Mouse (Mus musculus) MEL (cell line): ENCODE data around the gene Rpl11. TPM values are rescaled to one million over a fixed set of nuclear protein-coding genes. Genes with fewer than 3 reads are reported as not detected.

Experiments used
- DNase-seq: peaks from one replicate; pipeline ENCODE4 v3.0.0; 2011; ENCODE audit warnings: low read depth, low spot score
- H3K27ac ChIP-seq: 2 replicates; pipeline ENCODE4 v1.5.1; 2012; ENCODE audit warnings: low read depth, mild to moderate bottlenecking, control low read depth, low read length, moderate library complexity; ENCODE audit not compliant: control insufficient read depth
- H3K27me3 ChIP-seq, 2 experiments: fragments of 150-350 bp in 1 of 2; sonication (generic) in 1 of 2; 2 replicates each; pipeline ENCODE4 v1.6.1; 2012; ENCODE audit warnings: low read length in 2 of 2, mild to moderate bottlenecking in 2 of 2, improper control_type of control experiment in 1 of 2, moderate library complexity in 1 of 2; ENCODE audit not compliant: insufficient read depth in 2 of 2, control insufficient read depth in 1 of 2
- H3K36me3 ChIP-seq, 2 experiments: 2 replicates each; pipeline ENCODE4 v1.6.1; 2012 to 2014; ENCODE audit warnings: low read length in 2 of 2, improper control_type of control experiment in 1 of 2, inconsistent platforms in 1 of 2, mild to moderate bottlenecking in 1 of 2; ENCODE audit not compliant: insufficient read depth in 2 of 2, control insufficient read depth in 1 of 2
- H3K4me1 ChIP-seq, 2 experiments: fragments of 150-350 bp in 1 of 2; sonication (generic) in 1 of 2; 2 replicates each; pipeline ENCODE4 v1.6.1; 2012; ENCODE audit warnings: low read length in 2 of 2, improper control_type of control experiment in 1 of 2, mild to moderate bottlenecking in 1 of 2; ENCODE audit not compliant: insufficient read depth in 2 of 2, control insufficient read depth in 1 of 2
- H3K4me3 ChIP-seq, 2 experiments: fragments of 150-350 bp in 1 of 2; sonication (generic) in 1 of 2; 2 replicates each; pipeline ENCODE4 v1.5.1; 2012; ENCODE audit warnings: low read depth in 2 of 2, low read length in 2 of 2, mild to moderate bottlenecking in 2 of 2, moderate library complexity in 2 of 2, control low read depth in 1 of 2, improper control_type of control experiment in 1 of 2; ENCODE audit not compliant: control insufficient read depth in 1 of 2, insufficient read depth in 1 of 2
- H3K79me2 ChIP-seq: 2 replicates; pipeline ENCODE4 v1.6.1; 2012; ENCODE audit warnings: mild to moderate bottlenecking, low read length, moderate library complexity; ENCODE audit not compliant: control insufficient read depth, poor library complexity, insufficient read depth
- H3K9ac ChIP-seq: 2 replicates; pipeline ENCODE4 v1.6.1; 2012; ENCODE audit warnings: low read depth, mild to moderate bottlenecking, control low read depth, low read length, moderate library complexity; ENCODE audit not compliant: control insufficient read depth, poor library complexity, severe bottlenecking
- H3K9me3 ChIP-seq: fragments of 150-350 bp; sonication (generic); replicated peaks from 2 replicates; pipeline ENCODE4 v1.6.1; 2012; ENCODE audit warnings: mild to moderate bottlenecking, low read length, improper control_type of control experiment, moderate library complexity; ENCODE audit not compliant: insufficient read depth
- BHLHE40 ChIP-seq: IDR thresholded peaks from 2 replicates; pipeline ENCODE4 v1.6.1; 2012; ENCODE audit warnings: low read depth, mild to moderate bottlenecking, inconsistent platforms, low read length, improper control_type of control experiment, borderline replicate concordance
- CHD2 ChIP-seq: IDR thresholded peaks from 2 replicates; pipeline ENCODE4 v1.6.1; 2011; ENCODE audit warnings: low read length, improper control_type of control experiment
- E2F4 ChIP-seq: IDR thresholded peaks from 2 replicates; pipeline ENCODE4 v1.6.1; 2011; ENCODE audit warnings: low read depth, low read length, improper control_type of control experiment, borderline replicate concordance
- EP300 ChIP-seq, 2 experiments: IDR thresholded peaks; 2 replicates each; pipeline ENCODE4 v1.6.1; 2011; ENCODE audit warnings: improper control_type of control experiment in 2 of 2, low read length in 2 of 2, low read depth in 1 of 2, mild to moderate bottlenecking in 1 of 2
- ETS1 ChIP-seq: IDR thresholded peaks from 2 replicates; pipeline ENCODE4 v1.6.1; 2012; ENCODE audit warnings: low read depth, mild to moderate bottlenecking, inconsistent platforms, low read length, improper control_type of control experiment, moderate library complexity
- GABPA ChIP-seq: IDR thresholded peaks from 2 replicates; pipeline ENCODE4 v1.6.1; 2012; ENCODE audit warnings: low read depth, mild to moderate bottlenecking, inconsistent platforms, low read length, improper control_type of control experiment, moderate library complexity
- MAFK ChIP-seq: IDR thresholded peaks from 2 replicates; pipeline ENCODE4 v1.6.1; 2011; ENCODE audit warnings: low read depth, mild to moderate bottlenecking, low read length, improper control_type of control experiment, borderline replicate concordance
- MAZ ChIP-seq: IDR thresholded peaks from 2 replicates; pipeline ENCODE4 v1.6.1; 2012; ENCODE audit warnings: low read depth, mild to moderate bottlenecking, inconsistent platforms, low read length, improper control_type of control experiment
- MXI1 ChIP-seq: IDR thresholded peaks from 2 replicates; pipeline ENCODE4 v1.6.1; 2011; ENCODE audit warnings: mild to moderate bottlenecking, low read depth, low read length, improper control_type of control experiment
- MYB ChIP-seq: IDR thresholded peaks from 2 replicates; pipeline ENCODE4 v1.6.1; 2011; ENCODE audit warnings: mild to moderate bottlenecking, low read depth, low read length, improper control_type of control experiment
- MYC ChIP-seq: IDR thresholded peaks from 2 replicates; pipeline ENCODE4 v1.6.1; 2011; ENCODE audit warnings: low read depth, mild to moderate bottlenecking, low read length, improper control_type of control experiment, moderate library complexity
- POLR2A ChIP-seq, 2 experiments: IDR thresholded peaks; 2 replicates each; pipeline ENCODE4 v1.6.1; 2011 to 2012; ENCODE audit warnings: low read length in 2 of 2, mild to moderate bottlenecking in 2 of 2, control low read depth in 1 of 2, improper control_type of control experiment in 1 of 2, low read depth in 1 of 2, moderate library complexity in 1 of 2; ENCODE audit not compliant: control insufficient read depth in 1 of 2, insufficient read depth in 1 of 2, poor library complexity in 1 of 2
- POLR2AphosphoS2 ChIP-seq: IDR thresholded peaks from 2 replicates; pipeline ENCODE4 v1.6.1; 2011; ENCODE audit warnings: low read length, improper control_type of control experiment
- POLR2AphosphoS5 ChIP-seq: IDR thresholded peaks from 2 replicates; pipeline ENCODE4 v1.6.1; 2012; ENCODE audit warnings: low read depth, borderline replicate concordance, mild to moderate bottlenecking, inconsistent platforms, low read length, moderate library complexity, mixed read lengths
- RAD21 ChIP-seq: IDR thresholded peaks from 2 replicates; pipeline ENCODE4 v1.6.1; 2011; ENCODE audit warnings: mild to moderate bottlenecking, low read depth, low read length, improper control_type of control experiment
- SMC3 ChIP-seq: IDR thresholded peaks from 2 replicates; pipeline ENCODE4 v1.6.1; 2011; ENCODE audit warnings: low read depth, low read length, improper control_type of control experiment
- TAL1 ChIP-seq: IDR thresholded peaks from 2 replicates; pipeline ENCODE4 v1.6.1; 2012; ENCODE audit warnings: mild to moderate bottlenecking, inconsistent platforms, low read length, moderate library complexity, mixed read lengths
- TBP ChIP-seq: IDR thresholded peaks from 2 replicates; pipeline ENCODE4 v1.8.0; 2011; ENCODE audit warnings: low read depth, low read length, improper control_type of control experiment
- UBTF ChIP-seq: IDR thresholded peaks from 2 replicates; pipeline ENCODE4 v1.6.1; 2012; ENCODE audit warnings: low read depth, mild to moderate bottlenecking, inconsistent platforms, low read length, improper control_type of control experiment, moderate library complexity, borderline replicate concordance; ENCODE audit not compliant: insufficient read depth
- USF1 ChIP-seq: IDR thresholded peaks from 2 replicates; pipeline ENCODE4 v1.6.1; 2014; ENCODE audit warnings: low read depth, mild to moderate bottlenecking, inconsistent platforms, low read length, improper control_type of control experiment, moderate library complexity
- ZKSCAN1 ChIP-seq: IDR thresholded peaks from 2 replicates; pipeline ENCODE4 v1.6.1; 2012; ENCODE audit warnings: low read depth, mild to moderate bottlenecking, inconsistent platforms, low read length, improper control_type of control experiment, moderate library complexity
- ZMIZ1 ChIP-seq: IDR thresholded peaks from 2 replicates; pipeline ENCODE4 v1.6.1; 2012; ENCODE audit warnings: low read depth, mild to moderate bottlenecking, inconsistent platforms, low read length, improper control_type of control experiment, moderate library complexity
- ZNF384 ChIP-seq: IDR thresholded peaks from 2 replicates; pipeline ENCODE4 v1.6.1; 2012; ENCODE audit warnings: low read depth, mild to moderate bottlenecking, inconsistent platforms, low read length, improper control_type of control experiment
- polyA plus RNA-seq, 2 experiments: library from polyadenylated mRNA; stranded (reverse) in 1 of 2; unstranded in 1 of 2; fragments of >175 nt in 1 of 2; fragments of >200 nt in 1 of 2; gene quantifications; 2 replicates each; pipeline versions ENCODE4 v1.2.1 to v1.2.4; 2012; ENCODE audit warnings: low replicate concordance in 2 of 2, low read depth in 1 of 2; ENCODE audit not compliant: insufficient read length in 2 of 2, insufficient read depth in 1 of 2, missing spikeins in 1 of 2
- total RNA-seq: library from RNA; depleted of rRNA; stranded (reverse); fragments of 300-350 nt; gene quantifications from 2 replicates; pipeline ENCODE4 v1.2.3, GENCODE M21; 2012

The Rpl11 gene
- total and polyA plus RNA-seq, 3 experiments, result 2,003 to 2,603 TPM; not detected in 1

GRCm38 (mm10) chr4:136048291-136049032 lies 4.8 kb downstream of the Rpl11 start:
- Histone ChIP-seq H3K4me3 (no peak overlapping the region), H3K36me3 (peaks cover 14 to 21% of the 10 kb centered on the region in 2 experiments), H3K4me1 (peaks cover 0 to 16% of the 10 kb centered on the region in 2 experiments; a peak in 2 of 4 replicates)

GRCm38 (mm10) chr4:136047626-136048025 lies 5.6 kb downstream of the Rpl11 start:
- no peak overlapping the region for H3K9ac ChIP-seq
- H3K27me3 ChIP-seq, result no peaks in the 10 kb centered on the region
- H3K79me2 ChIP-seq, result peaks cover 27% of the 10 kb centered on the region
- H3K4me1 ChIP-seq, result peaks cover 0 to 16% of the 10 kb centered on the region in 2 experiments; a peak in 2 of 4 replicates
- peaks cover 14 to 20% of the 10 kb centered on the region in 2 experiments for H3K36me3 ChIP-seq
- no peaks in the 10 kb centered on the region for H3K9me3 ChIP-seq
- no peak overlapping the region for H3K4me3 ChIP-seq
- H3K27ac ChIP-seq, result no peak overlapping the region
- no peak for TF ChIP-seq ETS1
- TF ChIP-seq MAFK, result no peak
- TF ChIP-seq ZKSCAN1, result no peak
- no peak for TF ChIP-seq UBTF
- TF ChIP-seq ZNF384, result peak; percentile 83
- TF ChIP-seq E2F4, result no peak
- TF ChIP-seq TBP, result 0 out of 2 replicates have a peak, but pooled peaks have one; percentile 42
- TF ChIP-seq TAL1, result no peak
- peak; percentile 54 for TF ChIP-seq MYC
- peak; percentile 26; the same call in 1 of the 2 replicates for TF ChIP-seq SMC3
- no peak for TF ChIP-seq GABPA
- TF ChIP-seq BHLHE40, result no peak
- no peak for DNase-seq

More at GRCm38 (mm10) chr4:136048291-136049032, 4.8 kb downstream of the Rpl11 start:
- Histone ChIP-seq H3K79me2 (peaks cover 32% of the 10 kb centered on the region), H3K27me3 (no peaks in the 10 kb centered on the region), H3K27ac (no peak overlapping the region), H3K9me3 (no peaks in the 10 kb centered on the region), H3K9ac (no peak overlapping the region)
- TF ChIP-seq EP300 (IDR thresholded peaks at IDR 0.05; ENCODE audit: low read depth in 1 of 2, low read length in 2 of 2) (no peak), ZNF384 (no peak), MXI1 (no peak), POLR2A (IDR thresholded peaks at IDR 0.05; ENCODE audit: control insufficient read depth in 1 of 2, insufficient read depth in 1 of 2, low read depth in 1 of 2, low read length in 2 of 2, poor library complexity in 1 of 2) (peak in 1 of 2 experiments; percentile 64; a peak in 2 of 4 replicates), POLR2AphosphoS2 (peak; percentile 96), MYC (no peak), USF1 (no peak), BHLHE40 (no peak), POLR2AphosphoS5 (no peak; the same call in 1 of the 2 replicates), MYB (0 out of 2 replicates have a peak, but pooled peaks have one; percentile 13), RAD21 (no peak), CHD2 (peak; percentile 9; the same call in 1 of the 2 replicates), MAZ (no peak), SMC3 (peak; percentile 14), ZMIZ1 (peak; percentile 74; the same call in 1 of the 2 replicates), E2F4 (no peak)
- peak; percentile 62 for DNase-seq
